Mouse (Mus musculus) layer of hippocampus, adult 9-10 months (tissue): ENCODE results near the gene Oprm1.
"Not testable (repeated sequence)": the region's sequence is repeated elsewhere in the genome, so short reads cannot be mapped to it uniquely, and the experiment has no call there.

Experiments
- DNase-seq: peaks from one replicate; pipeline ENCODE4 v3.0.0; 2022; ENCODE audit warnings: low spot score

The Oprm1 gene

DNA sequence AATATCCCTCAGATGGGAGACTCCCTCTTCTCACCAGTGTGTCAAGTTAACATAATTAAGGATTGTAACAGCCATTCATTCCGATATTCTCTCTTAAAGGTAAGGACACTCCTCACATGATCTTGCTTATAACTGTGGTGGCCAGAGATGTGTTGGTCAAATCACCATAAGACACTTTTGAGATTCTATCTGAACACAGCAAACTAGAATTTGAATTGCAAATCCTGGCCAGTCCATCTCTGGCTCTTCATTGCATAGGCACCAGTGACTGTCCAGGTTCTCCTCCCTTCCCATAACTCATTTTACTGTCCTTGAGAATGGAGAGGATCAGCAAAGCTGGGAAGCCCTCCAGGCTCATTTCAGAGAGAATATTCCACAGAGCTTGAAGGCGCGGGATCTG, at the start of gene Oprm1:
Gene Oprm1 (plus strand): TSS at position 301 of the 400 bp plus-strand sequence.
- no peak for DNase-seq

DNA sequence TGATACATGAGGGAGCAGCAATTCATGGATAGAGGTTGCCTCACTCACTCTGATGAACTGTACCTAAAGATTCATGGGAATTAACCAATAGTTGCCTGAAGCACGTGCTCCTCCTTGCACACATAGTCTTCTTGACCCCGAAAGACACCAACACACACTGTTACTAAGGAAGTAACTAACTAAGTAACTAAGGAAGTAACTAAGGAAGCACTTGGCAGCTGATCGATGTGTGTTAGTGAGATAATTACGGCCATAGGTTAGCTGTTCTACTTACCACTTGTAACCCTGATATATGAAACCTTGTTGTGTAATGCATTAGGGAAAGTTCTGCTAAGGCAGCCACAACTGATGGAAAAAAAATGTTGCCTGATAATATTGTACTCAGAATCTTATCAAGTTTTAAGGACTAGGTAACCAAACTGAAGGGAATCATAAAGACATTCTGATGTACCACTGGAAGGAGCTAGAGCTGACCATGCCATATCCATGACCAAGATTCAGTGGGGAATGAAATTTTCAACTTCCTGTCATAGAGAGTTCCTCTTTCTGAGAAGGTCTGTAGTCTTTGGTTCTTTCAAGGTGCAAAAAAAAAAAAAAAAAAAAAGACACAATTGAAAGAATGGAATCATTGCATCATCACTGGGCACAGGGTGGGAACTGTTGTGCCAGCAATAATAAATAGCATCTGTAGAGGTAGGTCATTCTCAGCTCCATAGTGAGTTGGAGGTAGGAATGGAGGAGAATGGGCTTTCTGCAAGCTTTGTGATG, 40.9 kb upstream of the Oprm1 start:
- no peak for DNase-seq

DNA sequence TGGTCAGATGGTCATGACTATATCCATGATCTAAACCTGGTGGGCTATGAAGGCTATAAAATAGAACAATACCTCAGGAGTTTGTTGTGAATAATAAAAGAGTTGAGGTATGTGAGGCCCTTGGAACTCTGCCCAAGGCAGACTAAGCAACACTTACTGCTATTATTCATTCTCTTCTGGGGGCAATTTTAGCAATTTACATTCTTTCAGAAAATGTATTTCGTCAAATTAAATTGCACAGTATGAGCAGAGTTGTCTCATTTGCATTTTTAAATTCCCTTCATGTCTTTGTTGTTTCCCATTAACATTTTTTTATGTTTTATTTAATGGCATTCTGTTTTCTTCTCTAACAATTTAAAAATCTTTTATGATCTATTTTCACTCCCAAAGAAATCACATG, 34.5 kb upstream of the Oprm1 start:
- DNase-seq = no peak

DNA sequence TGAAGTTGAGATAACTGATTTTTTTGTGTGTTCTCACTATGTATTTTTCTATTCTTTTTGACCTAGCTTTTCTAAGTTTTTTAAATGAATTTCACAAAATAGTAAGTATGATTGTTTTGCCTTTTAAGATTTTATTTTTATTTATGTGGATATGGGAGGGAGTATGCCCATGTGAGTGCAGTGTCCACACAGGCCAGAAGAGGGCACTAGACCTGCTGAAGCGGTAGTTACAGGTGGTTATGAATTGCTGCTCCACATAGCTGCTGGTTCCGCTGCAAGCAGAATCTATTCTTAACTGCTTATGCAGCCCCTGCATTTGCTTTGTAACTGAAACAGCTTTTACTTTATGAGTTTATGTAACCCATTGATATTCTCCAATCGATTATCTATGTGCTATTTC, 29.8 kb upstream of the Oprm1 start:
- DNase-seq = no peak

DNA sequence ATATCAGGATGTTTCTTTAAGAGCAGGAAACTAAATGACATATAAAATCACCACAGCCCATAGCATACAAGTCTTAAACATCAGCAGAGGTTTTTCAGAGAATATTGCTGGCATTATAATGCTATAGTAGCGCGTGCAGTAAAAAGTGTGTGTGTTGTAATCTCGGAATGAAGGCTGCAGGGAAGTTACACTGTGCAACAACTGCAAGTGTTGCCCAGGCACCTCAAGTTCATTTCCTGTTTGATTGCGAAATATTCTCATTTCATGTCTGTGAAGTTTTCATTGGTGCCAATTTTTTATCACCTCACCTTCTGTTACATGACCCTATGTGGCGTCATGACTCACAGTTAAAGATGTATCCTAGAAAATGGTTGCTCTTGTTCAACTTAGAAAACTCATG, 4.9 kb upstream of the Oprm1 start:
- no peak for DNase-seq

DNA sequence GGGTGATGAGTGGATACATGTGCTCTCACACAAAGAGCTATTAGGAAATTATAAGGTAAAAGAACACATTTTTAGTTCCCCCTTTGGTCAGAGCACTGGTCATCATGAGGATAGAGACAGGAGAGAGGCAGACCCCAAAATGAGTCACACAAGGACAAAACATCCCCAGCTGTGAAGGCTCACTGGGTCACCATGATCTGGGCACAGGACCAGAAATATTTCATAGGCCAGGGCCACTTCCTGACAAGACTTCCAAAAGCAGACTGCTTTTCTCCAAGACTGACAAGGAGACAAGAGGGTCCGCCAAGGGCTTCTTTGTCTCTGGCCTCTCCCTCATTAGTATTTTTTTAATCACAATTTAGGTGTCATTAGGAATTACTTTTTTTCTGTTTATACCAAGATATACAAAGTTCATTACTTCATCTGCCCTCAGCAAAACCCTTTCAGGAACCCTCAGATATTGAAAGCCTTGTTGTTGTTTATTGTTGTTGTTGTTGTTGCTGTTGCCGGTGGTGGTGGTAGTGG, 3.0 kb downstream of the Oprm1 start, which contains the start of gene Gm10945:
Gene Gm10945 (minus strand): TSS at position 475 of the 525 bp plus-strand sequence.
- no peak for DNase-seq

DNA sequence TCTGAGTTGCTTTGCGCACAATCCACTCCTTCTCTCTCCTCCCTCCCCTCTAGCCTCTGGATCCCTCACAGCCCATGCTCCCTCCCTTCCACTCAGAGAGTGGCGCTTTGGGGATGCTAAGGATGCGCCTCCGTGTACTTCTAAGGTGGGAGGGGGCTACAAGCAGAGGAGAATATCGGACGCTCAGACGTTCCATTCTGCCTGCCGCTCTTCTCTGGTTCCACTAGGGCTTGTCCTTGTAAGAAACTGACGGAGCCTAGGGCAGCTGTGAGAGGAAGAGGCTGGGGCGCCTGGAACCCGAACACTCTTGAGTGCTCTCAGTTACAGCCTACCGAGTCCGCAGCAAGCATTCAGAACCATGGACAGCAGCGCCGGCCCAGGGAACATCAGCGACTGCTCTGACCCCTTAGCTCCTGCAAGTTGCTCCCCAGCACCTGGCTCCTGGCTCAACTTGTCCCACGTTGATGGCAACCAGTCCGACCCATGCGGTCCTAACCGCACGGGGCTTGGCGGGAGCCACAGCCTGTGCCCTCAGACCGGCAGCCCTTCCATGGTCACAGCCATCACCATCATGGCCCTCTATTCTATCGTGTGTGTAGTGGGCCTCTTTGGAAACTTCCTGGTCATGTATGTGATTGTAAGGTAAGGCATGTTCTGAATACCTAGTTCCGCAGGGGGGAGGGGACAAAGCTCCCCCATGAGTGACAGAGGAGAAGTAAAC, 30.4 kb downstream of the Oprm1 start:
- no peak for DNase-seq

DNA sequence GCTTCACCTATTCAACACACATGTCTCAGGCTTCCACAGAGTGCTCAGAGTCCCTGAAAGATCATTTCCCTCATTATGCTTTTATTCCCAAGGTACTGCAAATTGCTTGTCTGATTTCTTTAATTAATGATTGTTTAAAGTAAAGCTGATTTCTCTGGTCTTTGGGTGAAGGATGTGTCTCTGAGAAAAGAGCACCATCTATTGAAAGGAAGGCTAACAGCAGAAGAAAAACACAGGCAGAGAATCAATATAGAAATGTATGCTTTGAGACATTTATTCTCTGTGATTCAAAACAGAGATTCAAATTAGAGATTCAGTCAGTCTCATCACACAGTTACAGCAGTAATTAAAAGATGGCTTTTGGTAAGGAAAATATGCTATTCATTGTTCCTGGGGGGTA, 31.9 kb downstream of the Oprm1 start:
- no peak for DNase-seq

DNA sequence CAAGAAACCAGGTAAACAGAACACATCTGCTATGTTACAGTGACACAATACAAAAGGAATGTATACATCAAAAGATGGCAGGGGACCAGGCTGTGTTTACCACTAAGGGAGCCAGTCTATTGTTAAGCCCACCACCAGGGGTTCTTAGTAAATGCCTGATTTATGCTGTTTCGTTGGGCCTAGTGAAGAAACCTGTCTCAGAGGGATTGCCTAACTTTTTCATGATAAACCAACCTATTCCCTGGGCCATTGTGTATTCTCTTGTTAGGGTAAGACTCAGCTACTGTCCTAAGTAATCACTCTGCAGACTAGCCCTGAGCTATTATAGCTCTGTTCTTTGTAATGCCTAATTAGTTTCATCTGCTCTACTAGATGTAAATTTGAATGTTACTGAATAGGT, 62.3 kb downstream of the Oprm1 start:
- no peak for DNase-seq

DNA sequence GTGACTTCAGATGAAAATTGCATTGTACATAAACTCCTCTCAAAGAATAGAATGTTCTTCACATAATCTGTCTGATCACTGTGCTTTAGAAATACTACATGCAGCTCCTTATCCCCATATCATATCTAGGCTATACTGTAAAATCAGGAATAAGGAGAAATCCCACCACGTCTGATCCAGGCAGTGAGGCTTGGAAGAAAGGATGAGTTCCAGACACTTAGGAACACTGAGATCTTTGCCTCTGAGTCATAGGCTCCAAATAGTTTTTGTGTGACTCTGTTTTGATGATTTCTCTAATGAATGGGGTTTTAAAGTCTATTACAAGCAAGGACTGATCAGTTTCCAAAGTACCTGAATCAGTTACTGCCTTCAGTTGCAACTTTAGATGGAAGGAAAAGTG, 83.9 kb downstream of the Oprm1 start:
- DNase-seq = no peak

DNA sequence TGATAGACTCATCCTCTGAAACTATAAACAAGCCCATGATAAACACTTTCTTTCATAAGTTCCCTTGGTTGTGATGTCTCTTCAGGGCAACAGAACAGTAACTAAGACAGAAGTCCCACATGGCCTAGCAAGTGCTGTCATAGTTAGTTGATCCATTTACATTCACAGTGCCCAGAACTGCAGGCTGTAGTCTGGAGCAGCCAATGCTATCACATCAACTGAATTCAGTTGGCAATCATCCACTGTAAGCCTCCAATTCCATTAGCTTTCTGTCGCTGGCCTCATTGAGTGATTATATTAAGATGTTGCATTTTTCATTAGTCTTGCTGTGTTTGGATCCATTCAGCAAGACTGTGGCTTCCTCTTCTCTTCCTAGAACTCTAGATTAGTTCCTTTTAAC, 88.0 kb downstream of the Oprm1 start:
- DNase-seq = no peak

DNA sequence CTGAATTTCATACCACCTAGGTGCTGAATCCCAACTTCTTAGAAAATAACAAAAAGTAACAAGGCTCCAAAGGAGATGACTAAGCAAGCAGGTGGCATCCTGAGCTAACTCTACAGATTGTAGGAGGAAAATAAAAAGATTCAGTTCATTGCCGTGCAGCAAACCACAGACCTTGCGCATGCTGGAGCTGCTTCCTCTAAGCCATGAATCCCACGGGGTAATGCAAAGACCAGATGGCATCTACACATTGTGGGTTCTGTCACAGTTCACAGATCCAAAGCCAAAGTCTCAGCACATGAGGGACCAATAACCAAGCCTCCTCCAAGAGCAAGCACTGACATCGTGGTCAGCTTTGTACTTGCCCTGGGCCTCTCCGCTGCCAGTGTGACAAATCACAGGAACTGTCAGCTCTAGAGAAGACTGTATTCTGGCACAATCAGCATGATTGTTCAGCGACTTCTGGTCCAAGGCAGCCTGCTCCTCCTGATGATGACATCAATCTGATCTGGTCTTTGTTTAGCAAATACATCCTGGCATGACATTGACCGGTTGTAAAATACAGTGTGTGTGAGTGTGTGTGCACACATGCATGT, 90.0 kb downstream of the Oprm1 start:
- no peak for DNase-seq

DNA sequence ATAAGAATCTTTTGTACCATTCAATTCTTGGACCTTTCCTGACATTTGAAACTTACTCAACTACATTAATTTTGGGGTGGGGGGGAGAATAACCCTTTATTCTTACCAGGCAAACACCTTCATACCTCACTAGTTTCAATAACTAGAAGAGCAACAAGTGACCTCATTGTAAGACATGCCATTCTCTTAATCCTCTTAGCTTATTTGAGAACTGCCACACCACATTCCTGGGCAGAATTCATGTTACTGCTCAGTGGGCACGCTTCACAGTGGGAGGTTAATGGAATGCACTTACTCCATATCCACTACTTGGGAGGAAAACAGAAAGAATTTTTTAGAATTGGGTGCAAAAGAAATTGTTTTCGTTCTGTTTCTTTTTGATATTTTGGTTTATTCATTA, 90.5 kb downstream of the Oprm1 start:
- DNase-seq = no peak

DNA sequence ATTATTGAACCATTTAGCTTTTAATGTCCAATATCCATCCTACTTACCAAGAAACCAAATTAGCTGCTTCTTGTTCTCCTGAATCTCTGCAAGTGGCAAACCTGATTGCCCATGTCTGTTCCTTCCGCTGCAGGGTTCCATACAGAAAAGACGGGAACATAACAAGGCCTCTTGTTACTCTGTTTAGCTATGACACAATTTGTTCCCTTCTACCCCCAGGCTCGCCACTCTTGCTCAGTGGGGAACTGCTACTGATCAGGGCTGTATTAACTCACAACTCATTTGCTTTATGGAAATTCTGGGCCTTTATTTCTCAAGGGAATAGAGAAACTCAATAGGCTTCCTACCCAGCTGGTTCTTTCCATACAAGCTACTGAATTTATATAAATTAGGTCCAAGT, 97.5 kb downstream of the Oprm1 start:
- DNase-seq = no peak

DNA sequence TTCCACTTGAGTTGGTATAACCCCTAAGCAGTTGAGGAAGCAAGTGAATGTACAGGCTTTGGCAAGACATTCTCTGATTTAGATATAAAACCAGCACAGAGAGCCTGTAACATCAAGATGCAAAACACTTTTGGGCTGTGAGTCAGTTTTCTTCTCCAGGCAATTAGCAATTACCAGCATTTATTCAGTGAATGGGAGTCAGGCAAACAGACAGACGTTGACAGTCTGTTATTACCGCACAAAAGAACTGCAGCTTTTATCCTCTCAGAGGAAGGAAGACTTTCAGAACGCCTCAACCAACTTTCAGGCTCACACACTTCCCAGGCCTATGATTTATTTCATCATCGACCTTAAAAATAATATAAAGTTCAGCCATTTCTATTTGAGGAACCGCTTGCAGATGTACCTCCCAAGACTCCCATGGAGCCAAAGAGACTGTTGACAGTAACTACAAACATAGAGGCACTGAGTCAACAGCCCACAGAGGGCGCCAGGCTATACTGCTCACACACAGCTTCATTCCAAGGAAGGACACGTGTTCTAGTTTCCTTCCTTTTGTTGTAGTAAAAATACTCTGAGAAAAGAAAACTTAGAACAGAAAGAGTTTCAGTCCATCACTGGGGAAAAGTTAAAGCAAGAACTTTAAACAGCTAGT, 113.2 kb downstream of the Oprm1 start:
- DNase-seq = no peak

DNA sequence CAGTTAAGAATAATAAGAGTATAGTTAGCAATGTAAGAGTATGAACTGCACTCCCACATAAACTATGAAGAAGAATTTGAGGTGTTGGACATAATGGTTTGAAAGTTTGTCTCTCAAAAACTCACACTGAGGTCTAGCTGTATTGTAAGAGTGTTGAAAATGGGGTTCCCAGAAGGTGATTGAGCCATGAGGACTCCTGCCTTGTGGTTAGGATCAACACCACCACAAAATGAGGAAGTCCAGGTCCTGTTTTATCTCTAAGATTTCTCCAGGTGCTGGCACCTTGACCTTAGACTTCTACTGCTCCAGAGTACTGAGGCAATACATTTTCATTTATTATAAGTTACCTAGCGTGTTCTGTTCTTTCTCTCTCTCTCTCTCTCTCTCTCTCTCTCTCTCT, 115.6 kb downstream of the Oprm1 start:
- no peak for DNase-seq

DNA sequence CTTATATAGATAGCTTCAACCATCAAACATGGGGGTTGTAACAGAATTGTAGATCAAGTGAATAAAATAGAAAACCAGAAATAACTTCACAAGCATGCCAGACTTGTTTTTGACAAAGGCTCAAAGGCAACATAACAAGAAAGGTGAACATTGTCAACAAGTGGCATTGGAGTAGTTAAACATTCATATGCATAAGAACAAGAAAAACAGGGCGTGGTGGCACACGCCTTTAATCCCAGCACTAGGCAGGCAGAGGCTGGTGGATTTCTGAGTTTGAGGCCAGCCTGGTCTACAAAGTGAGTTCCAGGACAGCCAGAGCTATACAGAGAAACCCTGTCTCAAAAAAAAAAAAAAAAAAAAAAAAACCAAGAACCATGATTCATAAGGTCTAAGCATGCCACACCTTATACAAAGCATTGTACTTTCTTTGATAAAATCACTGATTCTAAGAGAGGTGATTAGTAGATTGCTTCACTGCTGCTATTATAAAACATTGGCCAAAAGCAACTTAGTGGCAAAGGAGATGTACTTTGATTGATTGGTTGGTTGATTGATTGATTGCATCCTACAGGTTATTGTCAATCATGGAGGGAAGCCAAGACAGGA, 120.1 kb downstream of the Oprm1 start:
- no peak for DNase-seq

DNA sequence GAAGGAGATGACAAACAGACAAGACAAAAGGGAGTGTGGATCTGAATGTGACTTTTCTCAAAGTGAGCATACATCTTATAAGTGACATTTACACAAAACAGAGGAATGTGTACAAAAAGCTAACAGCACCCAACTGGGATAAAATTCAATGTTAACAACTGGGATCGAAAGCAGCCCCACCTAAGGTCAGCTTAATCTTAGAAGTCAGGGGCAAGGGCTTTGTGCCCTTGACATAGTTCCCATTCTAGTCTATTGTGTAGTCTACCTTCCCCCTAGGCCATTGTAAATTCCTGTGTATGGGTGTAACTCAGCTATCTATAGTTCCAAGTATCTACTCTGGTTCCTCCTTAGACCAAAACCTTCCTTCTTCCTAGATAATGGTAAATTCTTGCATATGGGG, 123.7 kb downstream of the Oprm1 start:
- not testable (repeated sequence) for DNase-seq

DNA sequence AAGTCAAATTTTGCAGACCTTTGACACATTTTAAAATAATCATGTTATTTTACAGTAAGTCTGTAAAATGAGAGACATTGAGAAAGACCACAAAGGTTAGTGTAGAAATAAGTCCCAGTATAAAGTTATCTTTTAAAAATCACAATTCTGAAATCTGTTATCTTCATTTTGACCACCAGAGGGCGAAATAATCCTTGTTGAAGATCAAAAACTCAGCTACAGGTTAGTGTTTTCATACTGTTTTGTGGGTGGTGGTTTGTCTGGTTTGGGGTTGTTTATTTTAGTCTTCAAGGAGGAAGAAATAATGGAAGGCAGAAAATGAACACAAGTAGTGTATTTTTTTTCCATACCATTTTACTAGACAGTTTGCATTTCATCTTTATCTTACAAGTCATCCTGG, 127.2 kb downstream of the Oprm1 start:
- peak; percentile 55 for DNase-seq

DNA sequence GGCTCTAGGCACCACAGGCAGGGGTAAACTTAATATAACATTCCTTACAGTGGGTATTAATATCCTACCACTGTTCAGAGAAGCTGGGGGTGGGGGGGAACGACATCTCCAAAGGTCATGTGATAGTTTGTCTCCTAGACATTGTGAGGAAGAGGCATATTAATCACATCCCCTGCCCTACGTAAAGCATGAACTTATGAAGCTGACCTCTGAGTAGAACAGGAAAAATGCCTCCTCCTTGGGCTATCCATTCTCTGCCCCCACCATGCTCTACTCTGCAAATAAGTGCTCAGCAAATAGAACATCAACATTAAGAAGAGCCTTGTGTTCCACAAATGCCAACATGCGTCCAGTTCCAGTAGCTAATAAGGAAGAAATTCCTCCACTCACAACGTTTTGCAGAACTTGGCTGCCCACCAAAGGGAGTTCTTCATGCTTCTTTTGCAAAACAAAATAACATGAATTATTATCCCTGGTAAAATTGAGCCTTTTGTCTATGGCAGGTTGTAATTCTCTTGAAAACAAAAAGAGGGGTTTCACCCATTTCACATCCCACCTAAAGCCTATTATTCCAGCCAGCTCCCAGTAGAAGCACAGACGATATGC, 131.4 kb downstream of the Oprm1 start:
- no peak for DNase-seq

DNA sequence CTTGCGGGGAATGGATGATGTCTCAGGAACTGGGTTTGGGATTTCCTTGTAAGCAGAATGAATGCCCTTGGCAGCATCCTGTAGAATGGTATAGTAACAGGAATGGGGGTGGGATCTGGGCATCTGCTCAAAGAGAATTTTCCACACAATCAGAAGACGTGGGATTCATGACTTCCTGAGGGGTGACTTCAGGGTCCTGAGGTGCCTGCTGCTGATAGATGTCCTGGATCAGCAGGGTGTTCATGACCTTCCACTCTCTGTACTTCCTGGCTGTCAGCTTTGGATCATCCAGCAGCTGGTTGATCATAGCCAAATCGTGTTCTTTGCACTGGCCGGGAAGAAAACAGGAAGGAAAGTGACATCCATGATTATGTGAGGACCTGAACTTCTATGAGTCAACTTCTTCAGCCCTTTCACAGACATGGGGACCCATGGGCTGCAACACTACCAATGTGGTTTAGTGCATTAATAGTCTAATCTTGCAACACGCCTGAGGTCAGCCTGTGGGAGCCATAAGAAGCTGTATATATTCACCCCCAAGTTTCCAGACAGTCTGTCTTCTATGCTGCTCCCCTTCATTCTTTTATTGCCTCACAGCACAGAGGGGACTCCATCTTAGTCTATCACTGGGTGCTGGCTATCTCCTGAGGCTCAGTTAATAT, 132.2 kb downstream of the Oprm1 start:
- no peak for DNase-seq
